Mouse (Mus musculus) CD4-positive, CD25-positive, alpha-beta regulatory T cell, adult 9 weeks (primary cell): ENCODE results near the gene Syt1. TPM values are rescaled to one million over a fixed set of nuclear protein-coding genes. Genes with fewer than 3 reads are reported as not detected.

Experiments used
- polyA plus RNA-seq: library from polyadenylated mRNA; unstranded; fragments of 100-300 nt; shearing (Covaris generic); gene quantifications from one replicate; pipeline ENCODE4 v1.2.1, GENCODE M21; 2017

Syt1 gene
- not detected for polyA plus RNA-seq

GRCm38 (mm10) chr10:109010241-109011193 lies at the start of gene Syt1:
Gene Syt1, minus strand, starts transcription at chr10:109010982.

GRCm38 (mm10) chr10:108699946-108700345 lies 310.8 kb downstream of the Syt1 start, which contains the start of gene Gm5136:
Gene Gm5136, minus strand, starts transcription at chr10:108700160.

